Mouse (Mus musculus) forebrain, embryonic 11.5 days (tissue): ENCODE results near the gene Iqsec1. TPM values are rescaled to one million over a fixed set of nuclear protein-coding genes. Genes with fewer than 3 reads are reported as not detected.

Source experiments
- ATAC-seq: fragments of 200-750 bp; cut with Nextera tagmentation; replicated peaks from 2 replicates; pipeline ENCODE4 v1.8.0; 2017; ENCODE audit warnings: moderate TSS enrichment; ENCODE audit not compliant: low FRiP score
- DNase-seq: peaks from one replicate; pipeline ENCODE4 v3.0.0-alpha.2; 2017; ENCODE audit warnings: low spot score
- H3K27ac ChIP-seq: fragments of 300-500 bp; sonication (generic); 2 replicates; pipeline ENCODE4 v1.5.1; 2014; ENCODE audit warnings: low read depth, low read length
- H3K27me3 ChIP-seq: fragments of 300-500 bp; sonication (generic); 2 replicates; pipeline ENCODE4 v1.6.1; 2014; ENCODE audit warnings: mild to moderate bottlenecking, low read length, mixed read lengths; ENCODE audit not compliant: control insufficient read depth, insufficient read depth
- H3K36me3 ChIP-seq: fragments of 300-500 bp; sonication (generic); 2 replicates; pipeline ENCODE4 v1.6.1; 2014; ENCODE audit warnings: mild to moderate bottlenecking, low read length, moderate library complexity, mixed read lengths; ENCODE audit not compliant: control insufficient read depth, insufficient read depth
- H3K4me1 ChIP-seq: fragments of 300-500 bp; sonication (generic); replicated peaks from 2 replicates; pipeline ENCODE4 v1.6.1; 2014; ENCODE audit warnings: low read length, mixed read lengths; ENCODE audit not compliant: control insufficient read depth, insufficient read depth
- H3K4me2 ChIP-seq: fragments of 300-500 bp; sonication (generic); 2 replicates; pipeline ENCODE4 v1.6.1; 2014; ENCODE audit warnings: low read depth, mild to moderate bottlenecking, low read length, moderate library complexity, mixed read lengths; ENCODE audit not compliant: severe bottlenecking
- H3K4me3 ChIP-seq: fragments of 300-500 bp; sonication (generic); 2 replicates; pipeline ENCODE4 v1.5.1; 2014; ENCODE audit warnings: low read depth, low read length
- H3K9ac ChIP-seq: fragments of 300-500 bp; sonication (generic); 2 replicates; pipeline ENCODE4 v1.6.1; 2014; ENCODE audit warnings: low read length
- H3K9me3 ChIP-seq: fragments of 300-500 bp; sonication (generic); 2 replicates; pipeline ENCODE4 v1.6.1; 2016; ENCODE audit warnings: low read length, mixed read lengths; ENCODE audit not compliant: control insufficient read depth
- WGBS: fragments of 180-500 bp; shearing (Covaris S2); extraction: QIAGEN DNeasy Blood & Tissue Kit; methylation state at CpG from one replicate; pipeline ENCODE4 v1.1.7; 2014; 5-methylcytosine and 5-hydroxymethylcytosine counted together
- polyA plus RNA-seq: library from polyadenylated mRNA; unstranded; fragments of >200 nt; fragmentation: Nextera tagmentation; extraction: Ambion mirVana; gene quantifications from 2 replicates; pipeline ENCODE4 v1.2.1, GENCODE M21; 2014

The Iqsec1 gene
- polyA plus RNA-seq, 1 experiment from 2014 or later, result 15.0 TPM

DNA sequence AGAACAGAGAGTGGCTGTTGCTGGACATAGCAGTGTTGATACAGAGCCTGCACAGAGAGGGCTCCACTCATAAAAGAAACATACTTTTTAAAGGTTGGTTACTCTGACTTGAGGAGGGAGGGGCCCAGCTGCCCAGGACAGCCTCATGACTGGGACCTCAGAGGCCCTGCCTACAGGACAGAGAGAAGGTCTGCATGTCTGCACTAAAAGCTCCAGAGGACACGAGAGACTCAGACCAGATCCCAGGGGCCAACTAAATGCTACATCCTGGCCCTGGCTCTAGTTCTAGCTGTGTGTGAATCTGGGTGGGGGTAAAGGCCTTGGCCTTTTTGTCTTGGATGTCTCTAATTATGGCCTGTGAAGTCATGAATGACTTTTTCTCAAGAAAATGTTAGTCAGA lies 288.4 kb downstream of the Iqsec1 start:
- H3K36me3 ChIP-seq, result no peaks in the 10 kb centered on the region
- no peak overlapping the region for H3K4me2 ChIP-seq
- no peaks in the 10 kb centered on the region for H3K27me3 ChIP-seq
- no peaks in the 10 kb centered on the region for H3K9me3 ChIP-seq
- H3K4me3 ChIP-seq, result no peak overlapping the region
- no peak for ATAC-seq
- H3K27ac ChIP-seq, result no peak overlapping the region
- DNase-seq, result no peak
- WGBS, result 70% methylated on average over 1 of the region's 1 CpGs
- no peak overlapping the region for H3K9ac ChIP-seq
- peaks cover 8% of the 10 kb centered on the region; the same call in 1 of the 2 replicates for H3K4me1 ChIP-seq

DNA sequence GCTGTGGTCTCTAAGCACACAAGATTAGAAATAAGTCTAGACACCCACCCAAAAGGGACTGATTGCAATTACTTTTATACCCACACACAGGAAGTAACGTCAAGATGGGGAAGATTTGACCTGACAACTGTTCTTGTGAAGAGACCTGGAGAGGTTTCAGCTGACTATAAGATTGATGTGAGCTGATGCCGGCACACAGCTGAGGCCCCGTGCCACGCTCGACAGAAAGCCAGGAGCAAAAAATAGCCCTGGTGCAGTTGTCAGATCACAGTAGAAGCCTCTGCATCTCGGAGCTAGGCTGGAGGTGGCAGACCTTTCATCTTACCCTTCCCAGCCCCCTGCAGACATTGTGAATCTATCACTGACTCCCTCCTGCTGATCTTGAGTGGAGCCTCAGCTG lies 289.6 kb downstream of the Iqsec1 start:
- Histone ChIP-seq H3K4me2 (no peak overlapping the region), H3K4me1 (peaks cover 8% of the 10 kb centered on the region; the same call in 1 of the 2 replicates), H3K27ac (no peak overlapping the region), H3K9me3 (no peaks in the 10 kb centered on the region), H3K4me3 (no peak overlapping the region), H3K27me3 (no peaks in the 10 kb centered on the region), H3K9ac (no peak overlapping the region), H3K36me3 (no peaks in the 10 kb centered on the region; the same call in 1 of the 2 replicates)
- DNase-seq (no peak), ATAC-seq (no peak)
- WGBS, result 75% methylated on average over 6 of the region's 6 CpGs

DNA sequence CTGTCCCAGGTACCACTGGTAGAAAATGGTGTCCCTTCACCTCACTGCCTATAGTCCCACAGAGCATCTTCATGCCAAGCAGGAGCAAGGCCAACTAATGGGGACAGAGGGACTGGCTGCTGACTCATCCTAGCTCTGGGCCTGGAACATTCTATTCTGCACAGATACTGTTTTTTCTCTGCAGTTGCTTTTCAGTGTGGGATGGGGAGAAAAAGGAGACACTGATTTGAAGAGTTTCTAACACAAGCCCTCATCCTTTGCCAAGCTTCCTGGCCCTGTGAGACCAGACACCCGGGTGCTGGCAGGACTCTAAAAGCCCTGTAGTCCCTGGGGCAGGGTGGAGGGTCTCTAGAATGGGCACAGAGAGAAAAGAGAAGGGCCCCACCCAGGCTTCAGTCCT lies 292.7 kb downstream of the Iqsec1 start:
- ATAC-seq (no peak), DNase-seq (no peak)
- 91% methylated on average over 1 of the region's 1 CpGs for WGBS

DNA sequence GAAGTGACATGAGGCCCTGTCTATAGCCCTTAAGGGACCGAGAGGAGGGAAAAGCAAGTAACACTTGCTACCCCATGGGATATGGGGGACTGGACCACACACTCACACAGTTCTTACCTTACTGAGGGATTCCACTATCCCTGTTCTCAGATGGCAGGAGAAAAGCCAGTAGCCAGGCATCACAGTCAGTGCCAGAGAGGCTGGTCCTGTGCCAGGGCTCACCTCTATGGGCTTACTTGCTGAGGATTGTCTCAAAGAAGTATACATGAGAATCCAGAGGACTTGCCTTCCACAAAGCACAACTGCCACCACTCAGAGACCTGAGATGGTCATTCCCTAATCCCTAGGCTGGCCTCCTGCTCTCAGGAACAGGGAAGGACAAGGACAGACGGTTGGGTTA lies 296.1 kb downstream of the Iqsec1 start:
- Histone ChIP-seq H3K4me3 (no peak overlapping the region), H3K9ac (no peak overlapping the region), H3K27me3 (no peaks in the 10 kb centered on the region), H3K4me2 (no peak overlapping the region), H3K36me3 (peaks cover 5% of the 10 kb centered on the region; the same call in 1 of the 2 replicates), H3K27ac (no peak overlapping the region), H3K4me1 (no peaks in the 10 kb centered on the region), H3K9me3 (no peaks in the 10 kb centered on the region)
- ATAC-seq (no peak), DNase-seq (no peak)
- WGBS, result 87% methylated on average over 2 of the region's 2 CpGs

More for the DNA sequence above, 292.7 kb downstream of the Iqsec1 start:
- Histone ChIP-seq H3K9ac (no peak overlapping the region), H3K4me3 (no peak overlapping the region), H3K36me3 (peaks cover 2% of the 10 kb centered on the region; the same call in 1 of the 2 replicates), H3K27ac (no peak overlapping the region), H3K4me1 (no peaks in the 10 kb centered on the region), H3K9me3 (no peaks in the 10 kb centered on the region), H3K4me2 (no peak overlapping the region), H3K27me3 (no peaks in the 10 kb centered on the region)

DNA sequence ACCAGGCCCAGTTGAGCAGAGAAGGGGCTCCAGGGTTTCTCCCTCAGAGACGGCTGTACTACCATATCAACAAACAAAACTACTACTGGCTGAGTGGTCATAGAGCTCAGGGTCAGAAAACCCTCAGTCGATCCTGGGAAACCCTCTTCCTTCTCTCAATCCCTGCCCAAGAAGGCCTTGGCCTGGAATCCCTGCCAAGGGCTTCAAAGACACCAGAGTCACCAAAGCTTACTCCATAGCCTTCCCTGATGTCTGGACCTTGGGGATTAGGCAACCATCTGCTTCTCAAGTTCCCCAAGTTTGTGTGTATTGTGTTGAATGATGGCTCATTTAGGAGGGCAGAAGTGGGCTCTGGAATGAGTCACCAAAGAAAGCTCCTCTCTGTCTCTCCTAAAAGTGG lies 296.6 kb downstream of the Iqsec1 start:
- H3K4me2 ChIP-seq, result no peak overlapping the region
- no peaks in the 10 kb centered on the region for H3K9me3 ChIP-seq
- H3K27me3 ChIP-seq, result no peaks in the 10 kb centered on the region
- ATAC-seq, result no peak
- H3K4me1 ChIP-seq, result no peaks in the 10 kb centered on the region
- 85% methylated on average over 2 of the region's 2 CpGs for WGBS
- H3K4me3 ChIP-seq, result no peak overlapping the region
- no peak overlapping the region for H3K9ac ChIP-seq
- H3K27ac ChIP-seq, result no peak overlapping the region
- peaks cover 5% of the 10 kb centered on the region; the same call in 1 of the 2 replicates for H3K36me3 ChIP-seq
- DNase-seq, result no peak

DNA sequence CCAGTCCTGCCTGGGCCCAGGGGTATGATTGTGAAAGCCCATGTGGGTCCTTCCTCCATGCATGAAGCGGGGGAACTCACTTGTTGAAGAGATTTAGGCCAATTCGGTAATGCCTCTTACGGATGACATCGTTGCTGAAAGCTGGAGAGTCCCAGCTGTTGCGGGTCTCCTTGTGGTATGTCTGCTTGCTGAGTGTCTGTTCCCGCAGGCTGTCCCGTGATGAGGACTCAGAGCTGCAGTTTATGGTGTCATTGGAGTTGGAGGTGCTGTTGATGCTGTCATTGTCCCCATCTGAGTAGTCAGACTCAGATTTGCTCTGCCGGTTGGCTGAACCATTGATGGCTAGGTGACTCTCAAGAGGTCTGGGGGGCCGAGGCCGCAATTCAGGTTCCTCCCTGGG lies 299.0 kb downstream of the Iqsec1 start:
- Histone ChIP-seq H3K4me3 (no peak overlapping the region), H3K9ac (no peak overlapping the region), H3K4me2 (no peak overlapping the region), H3K9me3 (no peaks in the 10 kb centered on the region), H3K36me3 (peaks cover 5% of the 10 kb centered on the region; the same call in 1 of the 2 replicates), H3K27me3 (no peaks in the 10 kb centered on the region), H3K4me1 (no peaks in the 10 kb centered on the region), H3K27ac (no peak overlapping the region)
- 94% methylated on average over 10 of the region's 10 CpGs for WGBS
- ATAC-seq (no peak), DNase-seq (no peak)

DNA sequence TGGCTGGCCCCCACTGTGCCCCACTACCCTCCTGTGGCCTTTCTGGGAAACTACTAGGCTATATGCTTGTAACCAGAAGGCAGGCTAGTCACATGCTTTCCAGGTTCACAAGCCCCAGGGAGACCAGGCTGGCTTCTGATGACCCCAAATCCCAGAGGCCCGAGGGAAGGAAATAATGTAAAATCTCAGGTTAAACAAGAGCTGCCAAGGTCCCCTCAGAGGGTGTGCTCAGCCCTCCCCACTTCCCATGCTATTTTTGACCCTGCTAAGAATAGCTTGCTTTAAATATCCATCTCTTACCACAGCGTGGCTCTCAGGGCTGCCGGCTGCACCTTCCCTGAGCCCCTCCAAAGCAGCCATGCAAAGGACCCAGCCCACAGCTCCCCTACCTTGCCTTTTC lies 299.7 kb downstream of the Iqsec1 start:
- DNase-seq (no peak), ATAC-seq (no peak)
- Histone ChIP-seq H3K4me3 (no peak overlapping the region), H3K27ac (no peak overlapping the region), H3K36me3 (peaks cover 5% of the 10 kb centered on the region; the same call in 1 of the 2 replicates), H3K4me2 (no peak overlapping the region), H3K27me3 (no peaks in the 10 kb centered on the region), H3K9ac (no peak overlapping the region), H3K9me3 (no peaks in the 10 kb centered on the region), H3K4me1 (no peaks in the 10 kb centered on the region)
- WGBS, result 80% methylated on average over 3 of the region's 3 CpGs

DNA sequence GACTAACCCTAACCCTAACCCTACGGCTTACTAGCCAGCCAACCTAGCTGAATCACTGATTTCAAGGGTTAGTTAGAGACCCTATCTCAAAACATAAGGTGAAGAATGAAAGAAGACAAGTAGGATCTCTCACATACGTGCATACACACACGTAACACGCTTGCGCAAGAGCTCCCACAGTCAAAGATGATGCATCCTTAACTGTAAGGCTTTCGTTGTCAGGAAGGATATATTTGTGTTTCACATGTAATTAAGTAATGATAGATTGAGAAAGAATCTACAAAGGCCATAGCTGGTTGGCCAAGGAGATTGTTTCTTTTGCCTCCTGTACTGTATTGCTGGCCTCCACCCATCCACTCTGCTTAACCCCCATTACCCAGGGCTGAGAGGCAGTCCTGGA lies 300.5 kb downstream of the Iqsec1 start:
- Histone ChIP-seq H3K9ac (no peak overlapping the region), H3K36me3 (peaks cover 5% of the 10 kb centered on the region; the same call in 1 of the 2 replicates), H3K27ac (no peak overlapping the region), H3K4me3 (no peak overlapping the region), H3K9me3 (no peaks in the 10 kb centered on the region), H3K4me1 (no peaks in the 10 kb centered on the region), H3K4me2 (no peak overlapping the region), H3K27me3 (no peaks in the 10 kb centered on the region)
- ATAC-seq (no peak), DNase-seq (no peak)
- WGBS, result 96% methylated on average over 6 of the region's 6 CpGs

DNA sequence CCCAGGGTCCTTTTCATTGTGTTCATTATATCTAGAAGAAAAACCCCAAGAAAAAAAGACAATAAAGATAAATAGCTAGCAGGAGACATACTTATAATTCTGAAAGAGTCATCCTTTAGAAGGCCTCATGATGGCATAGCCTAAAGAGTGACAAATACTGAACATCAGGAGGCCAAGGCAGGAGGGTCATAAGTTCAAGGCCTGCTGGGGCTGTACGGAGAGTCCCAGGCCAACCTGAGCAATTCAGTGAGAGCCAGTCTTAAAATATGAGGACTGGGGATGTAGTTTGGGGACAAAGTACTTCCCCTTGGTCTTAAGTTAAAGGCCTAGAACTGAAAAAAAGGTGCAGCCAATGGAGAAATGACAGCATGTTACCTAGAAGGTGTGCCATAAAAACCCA lies 301.7 kb downstream of the Iqsec1 start:
- Histone ChIP-seq H3K4me3 (no peak overlapping the region), H3K9me3 (no peaks in the 10 kb centered on the region), H3K27me3 (no peaks in the 10 kb centered on the region), H3K36me3 (peaks cover 3% of the 10 kb centered on the region; the same call in 1 of the 2 replicates), H3K27ac (no peak overlapping the region), H3K9ac (no peak overlapping the region), H3K4me1 (no peaks in the 10 kb centered on the region), H3K4me2 (no peak overlapping the region)
- 75% methylated on average over 1 of the region's 1 CpGs for WGBS
- ATAC-seq (no peak), DNase-seq (no peak)
